17 mouse cellular contexts compared by ENCODE assay signal in the genomic region with DNA sequence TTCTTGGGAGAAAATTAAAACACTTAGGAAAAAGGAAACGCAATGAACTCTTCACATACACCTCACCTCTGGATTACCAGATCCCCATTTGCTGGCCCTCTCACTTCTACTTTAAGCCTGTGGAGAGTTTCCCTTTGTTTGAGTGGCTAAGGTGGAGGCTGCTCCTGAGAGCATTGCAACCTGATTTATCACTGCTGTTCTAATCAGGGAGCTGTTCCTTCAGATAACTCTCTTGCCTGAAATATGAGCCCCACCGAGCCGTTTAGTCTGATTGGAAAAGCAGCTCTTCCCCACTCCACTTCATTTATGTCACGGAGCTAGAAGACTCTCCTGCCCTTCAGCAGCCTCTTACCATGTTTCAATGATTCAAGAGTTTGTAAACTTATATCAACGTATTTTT.
A peak's percentile ranks its signal among the peaks of the same experiment; 100 is the strongest.
DNase-seq lines count a peak whose midpoint lies in the region; ATAC-seq and TF ChIP-seq lines count a peak whose summit lies in the region.
"Had no signal": no experiment of that assay in that cellular context is flagged by ENCODE, and none has a peak within 500 bp of the region (broad histone marks: within the 10 kb centered on the region; RNA-seq: fewer than 3 reads in every experiment).

No protein-coding gene starts in this region.

- H3K27ac ChIP-seq in hindbrain, embryonic 10.5 days = no peak overlapping the region
- no peak overlapping the region for H3K27ac ChIP-seq in hindbrain, postnatal 0 days
- H3K27ac ChIP-seq in embryonic facial prominence, embryonic 10.5 days (replicated peaks) = no peak overlapping the region; the same call in 1 of the 2 replicates
- H3K27ac ChIP-seq in forebrain, embryonic 15.5 days (replicated peaks) = no peak overlapping the region
- H3K27ac ChIP-seq: hindbrain, embryonic 15.5 days had no signal

- no peak overlapping the region for H3K9ac ChIP-seq in hindbrain, postnatal 0 days (replicated peaks; ENCODE audit: low read length)
- no peak overlapping the region for H3K9ac ChIP-seq in forebrain, embryonic 15.5 days (replicated peaks)
- H3K9ac ChIP-seq: hindbrain, embryonic 15.5 days; lung, embryonic 14.5 days had no signal

- H3K4me1 ChIP-seq in hindbrain, embryonic 10.5 days (replicated peaks) = no peaks in the 10 kb centered on the region
- H3K4me1 ChIP-seq in hindbrain, postnatal 0 days (ENCODE audit: insufficient read depth, low read length) = no peaks in the 10 kb centered on the region
- H3K4me1 ChIP-seq in embryonic facial prominence, embryonic 10.5 days = peaks cover 4% of the 10 kb centered on the region; the same call in 1 of the 2 replicates
- no peaks in the 10 kb centered on the region for H3K4me1 ChIP-seq in forebrain, embryonic 15.5 days
- H3K4me1 ChIP-seq: hindbrain, embryonic 15.5 days had no signal

- DNase-seq in hindbrain, embryonic 10.5 days (ENCODE audit: low spot score) = peak; percentile 2
- no peak for DNase-seq in hindbrain, postnatal 0 days (ENCODE audit: low spot score)
- peak; percentile 4 for DNase-seq in R1 (ENCODE audit: low read depth, low spot score)
- DNase-seq in embryonic facial prominence, embryonic 10.5 days (ENCODE audit: low spot score) = peak; percentile 20
- peak; percentile 31 for DNase-seq in neural tube, embryonic 10.5 days (ENCODE audit: extremely low spot score, low spot score)
- DNase-seq in lung, postnatal 14 days = no peak
- DNase-seq: cerebellum, adult 11-12 months; cerebellum, postnatal 36 days; kidney, adult 18-20 months; layer of hippocampus, adult 9-11 months; liver; lung, embryonic 14.5 days; right cerebral cortex, postnatal 4 days had no signal

- H3K27me3 ChIP-seq in hindbrain, embryonic 10.5 days (ENCODE audit: insufficient read depth, poor library complexity, severe bottlenecking) = no peaks in the 10 kb centered on the region
- H3K27me3 ChIP-seq in hindbrain, postnatal 0 days (ENCODE audit: insufficient read depth, low read length) = no peaks in the 10 kb centered on the region
- no peaks in the 10 kb centered on the region for H3K27me3 ChIP-seq in embryonic facial prominence, embryonic 10.5 days (replicated peaks; ENCODE audit: low read depth, poor library complexity, severe bottlenecking)
- H3K27me3 ChIP-seq in forebrain, embryonic 15.5 days = no peaks in the 10 kb centered on the region
- H3K27me3 ChIP-seq: hindbrain, embryonic 15.5 days had no signal

- no peak for TF ChIP-seq CTCF in hindbrain, postnatal 0 days (IDR thresholded peaks at IDR 0.05; ENCODE audit: low read depth)

- WGBS in hindbrain, embryonic 10.5 days = 58% methylated on average over 5 of the region's 5 CpGs
- 54% methylated on average over 5 of the region's 5 CpGs for WGBS in hindbrain, postnatal 0 days
- WGBS in embryonic facial prominence, embryonic 10.5 days = 39% methylated on average over 5 of the region's 5 CpGs
- WGBS in forebrain, embryonic 15.5 days = 52% methylated on average over 5 of the region's 5 CpGs

- no peaks in the 10 kb centered on the region for H3K9me3 ChIP-seq in hindbrain, embryonic 10.5 days
- H3K9me3 ChIP-seq in hindbrain, postnatal 0 days (ENCODE audit: low read length) = no peaks in the 10 kb centered on the region
- H3K9me3 ChIP-seq in embryonic facial prominence, embryonic 10.5 days = no peaks in the 10 kb centered on the region
- H3K9me3 ChIP-seq in forebrain, embryonic 15.5 days = no peaks in the 10 kb centered on the region
- H3K9me3 ChIP-seq: hindbrain, embryonic 15.5 days had no signal

- ATAC-seq in hindbrain, postnatal 0 days = no peak
- ATAC-seq in forebrain, embryonic 15.5 days (replicated peaks) = no peak
- no peak for ATAC-seq in activated CD4-positive, CD25-positive, alpha-beta regulatory T cell, adult 4 months
- ATAC-seq: forebrain, embryonic 14.5 days had no signal

- no peaks in the 10 kb centered on the region for H3K36me3 ChIP-seq in hindbrain, embryonic 10.5 days
- no peaks in the 10 kb centered on the region for H3K36me3 ChIP-seq in hindbrain, postnatal 0 days (ENCODE audit: insufficient read depth, low read length)
- no peaks in the 10 kb centered on the region for H3K36me3 ChIP-seq in embryonic facial prominence, embryonic 10.5 days (replicated peaks)
- no peaks in the 10 kb centered on the region for H3K36me3 ChIP-seq in forebrain, embryonic 15.5 days
- H3K36me3 ChIP-seq: hindbrain, embryonic 15.5 days had no signal

- H3K4me3 ChIP-seq in hindbrain, embryonic 10.5 days = no peak overlapping the region
- H3K4me3 ChIP-seq in hindbrain, postnatal 0 days (ENCODE audit: low read length) = no peak overlapping the region
- no peak overlapping the region for H3K4me3 ChIP-seq in embryonic facial prominence, embryonic 10.5 days
- no peak overlapping the region for H3K4me3 ChIP-seq in forebrain, embryonic 15.5 days
- H3K4me3 ChIP-seq: hindbrain, embryonic 15.5 days had no signal

- no peak overlapping the region for H3K4me2 ChIP-seq in hindbrain, postnatal 0 days (ENCODE audit: low read depth, low read length)
- H3K4me2 ChIP-seq in forebrain, embryonic 15.5 days (replicated peaks) = no peak overlapping the region
- H3K4me2 ChIP-seq: hindbrain, embryonic 15.5 days; lung, embryonic 14.5 days had no signal

Comparison
In these comparisons a context has a peak if more than half of its experiments do, and no peak if none do; other contexts are left out.
1. DNase-seq: peak in hindbrain, embryonic 10.5 days (single experiment), R1 (single experiment), embryonic facial prominence, embryonic 10.5 days (single experiment) and neural tube, embryonic 10.5 days (single experiment); none in hindbrain, postnatal 0 days (single experiment) and lung, postnatal 14 days (single experiment).